Mouse (Mus musculus): Measurements from ENCODE around the gene Snapc2. TPM values are rescaled to one million over a fixed set of nuclear protein-coding genes. Genes with fewer than 3 reads are reported as not detected.

Snapc2 gene
- polyA plus RNA-seq, 1 experiment from 2014 or later, result 46.2 TPM

GRCm38 (mm10) chr8:4213210-4214005 is 39.5 kb upstream of the Snapc2 start:
- Histone ChIP-seq H3K9ac (ENCODE audit: low read length) (peak overlapping the region; percentile 41), H3K27ac (replicated peaks in 1 of 2; ENCODE audit: control insufficient read depth in 1 of 2, insufficient read depth in 1 of 2, low read depth in 2 of 2, low read length in 2 of 2) (no peak overlapping the region), H3K9me3 (ENCODE audit: control insufficient read depth, low read length) (no peaks in the 10 kb centered on the region), H3K4me2 (ENCODE audit: low read length) (peak overlapping the region; percentile 75), H3K27me3 (ENCODE audit: control insufficient read depth, insufficient read depth, low read length) (peaks cover 52% of the 10 kb centered on the region), H3K4me3 (ENCODE audit: control insufficient read depth in 1 of 2, insufficient read depth in 1 of 2, low read depth in 1 of 2, low read length in 2 of 2) (peak overlapping the region; percentile 35 to 45), H3K36me3 (ENCODE audit: control insufficient read depth, insufficient read depth, low read length) (no peaks in the 10 kb centered on the region), H3K4me1 (ENCODE audit: control insufficient read depth in 2 of 2, insufficient read depth in 2 of 2, low read length in 2 of 2) (peaks cover 13 to 21% of the 10 kb centered on the region in 2 experiments)
- 2% methylated on average over 18 of the region's 18 CpGs for WGBS
- ATAC-seq (ENCODE audit: insufficient number of reproducible peaks, insufficient read depth, low FRiP score, low read depth), result no peak; the same call in 1 of the 2 replicates

- peaks cover 53% of the 10 kb centered on the region for H3K27me3 ChIP-seq (ENCODE audit: control insufficient read depth, insufficient read depth, low read length)
- H3K27ac ChIP-seq (replicated peaks in 1 of 2; ENCODE audit: control insufficient read depth in 1 of 2, insufficient read depth in 1 of 2, low read depth in 2 of 2, low read length in 2 of 2), result no peak overlapping the region
- H3K36me3 ChIP-seq (ENCODE audit: control insufficient read depth, insufficient read depth, low read length), result no peaks in the 10 kb centered on the region
- peak; percentile 45; the same call in 1 of the 2 replicates for ATAC-seq (ENCODE audit: insufficient number of reproducible peaks, insufficient read depth, low FRiP score, low read depth)
- H3K9me3 ChIP-seq (ENCODE audit: control insufficient read depth, low read length), result no peaks in the 10 kb centered on the region
- peak overlapping the region; percentile 35 to 45 for H3K4me3 ChIP-seq (ENCODE audit: control insufficient read depth in 1 of 2, insufficient read depth in 1 of 2, low read depth in 1 of 2, low read length in 2 of 2)
- peak overlapping the region; percentile 75 for H3K4me2 ChIP-seq (ENCODE audit: low read length)
- peaks cover 13 to 21% of the 10 kb centered on the region in 2 experiments for H3K4me1 ChIP-seq (ENCODE audit: control insufficient read depth in 2 of 2, insufficient read depth in 2 of 2, low read length in 2 of 2)
- 4% methylated on average over 33 of the region's 33 CpGs for WGBS
- H3K9ac ChIP-seq (ENCODE audit: low read length), result peak overlapping the region; percentile 30; the same call in 1 of the 2 replicates
Observed at GRCm38 (mm10) chr8:4214006-4214980, 38.6 kb upstream of the Snapc2 start.

DNA sequence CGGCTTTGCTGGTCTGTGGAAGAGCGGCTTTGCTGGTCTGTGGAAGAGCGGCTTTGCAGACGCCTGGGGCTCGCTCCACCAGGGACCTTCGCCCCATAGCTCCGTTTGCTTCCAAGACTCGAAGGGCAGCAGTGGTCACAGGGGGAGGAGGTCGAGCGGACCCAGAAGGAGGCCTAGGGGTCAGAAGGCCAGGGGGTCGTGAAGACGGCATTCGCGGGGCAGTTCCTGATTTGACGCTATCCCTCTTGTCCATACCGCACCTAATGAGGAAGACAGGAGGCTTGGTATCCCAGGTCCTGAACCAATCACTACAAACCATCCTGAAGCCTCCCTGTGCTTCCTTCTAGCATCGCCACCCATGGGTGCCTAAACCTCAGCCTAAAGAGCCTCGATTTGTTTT is 36.6 kb upstream of the Snapc2 start:
- Histone ChIP-seq H3K4me3 (ENCODE audit: control insufficient read depth in 1 of 2, insufficient read depth in 1 of 2, low read depth in 1 of 2, low read length in 2 of 2) (peak overlapping the region; percentile 1 to 52; a peak in 2 of 4 replicates), H3K9me3 (ENCODE audit: control insufficient read depth, low read length) (no peaks in the 10 kb centered on the region), H3K9ac (ENCODE audit: low read length) (peak overlapping the region; percentile 62), H3K36me3 (ENCODE audit: control insufficient read depth, insufficient read depth, low read length) (no peaks in the 10 kb centered on the region), H3K27ac (replicated peaks in 1 of 2; ENCODE audit: control insufficient read depth in 1 of 2, insufficient read depth in 1 of 2, low read depth in 2 of 2, low read length in 2 of 2) (no peak overlapping the region), H3K4me2 (ENCODE audit: low read length) (peak overlapping the region; percentile 93), H3K4me1 (ENCODE audit: control insufficient read depth in 2 of 2, insufficient read depth in 2 of 2, low read length in 2 of 2) (peaks cover 13 to 21% of the 10 kb centered on the region in 2 experiments), H3K27me3 (ENCODE audit: control insufficient read depth, insufficient read depth, low read length) (peaks cover 56% of the 10 kb centered on the region)
- no peak for ATAC-seq (ENCODE audit: insufficient number of reproducible peaks, insufficient read depth, low FRiP score, low read depth)
- 10% methylated on average over 18 of the region's 18 CpGs for WGBS

DNA sequence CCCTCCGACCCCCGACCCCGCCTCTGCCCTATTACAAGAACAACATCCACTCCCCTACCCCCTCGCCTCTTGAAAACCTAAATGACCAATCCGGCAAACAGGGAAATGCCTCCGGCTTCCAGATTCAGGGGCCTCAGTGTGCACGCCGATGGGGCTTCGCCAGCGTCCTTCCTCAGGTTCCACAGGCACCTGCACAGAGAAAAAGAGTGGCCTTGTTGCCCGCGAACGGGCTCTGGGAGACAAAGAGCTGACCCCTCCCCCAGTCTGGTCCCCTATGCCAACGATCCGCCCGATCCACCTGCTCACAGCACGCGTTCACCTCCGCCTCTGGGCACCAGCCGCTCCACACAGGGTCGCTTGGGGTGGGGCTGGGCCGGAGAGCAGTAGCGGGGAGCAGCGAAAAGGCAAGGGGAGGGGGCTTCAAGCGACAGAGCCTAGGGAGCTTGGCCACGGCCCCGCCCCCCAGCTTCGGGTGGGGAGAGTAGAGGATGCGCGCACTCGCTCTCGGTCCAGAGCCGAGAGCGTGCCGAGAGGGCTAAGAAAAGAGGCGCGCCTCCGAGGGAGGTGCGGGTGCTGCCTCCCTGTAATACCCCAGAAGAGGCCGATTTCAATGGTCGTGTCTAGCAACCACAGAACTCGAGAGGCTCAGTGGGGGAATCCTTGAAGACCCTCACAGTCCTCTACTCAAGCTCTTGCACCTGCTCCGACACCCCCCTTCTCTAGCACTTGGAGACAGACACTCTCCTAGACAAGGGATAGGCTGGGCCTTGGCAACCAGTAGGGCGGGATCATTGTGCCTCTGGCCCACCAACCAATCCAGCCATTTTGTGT is 35.9 kb upstream of the Snapc2 start, which contains the start of gene Prr36:
Gene Prr36, minus strand, starts transcription at position 669 of the 831 bp plus-strand sequence.
- peaks cover 13 to 21% of the 10 kb centered on the region in 2 experiments for H3K4me1 ChIP-seq (ENCODE audit: control insufficient read depth in 2 of 2, insufficient read depth in 2 of 2, low read length in 2 of 2)
- peak within 1 kb of the TSS; percentile 93 for H3K4me2 ChIP-seq (ENCODE audit: low read length)
- 2% methylated on average over 44 of the region's 44 CpGs for WGBS
- peak within 1 kb of the TSS; percentile 52 to 59 for H3K4me3 ChIP-seq (ENCODE audit: control insufficient read depth in 1 of 2, insufficient read depth in 1 of 2, low read depth in 1 of 2, low read length in 2 of 2)
- no peak within 1 kb of the TSS for H3K27ac ChIP-seq (replicated peaks in 1 of 2; ENCODE audit: control insufficient read depth in 1 of 2, insufficient read depth in 1 of 2, low read depth in 2 of 2, low read length in 2 of 2)
- no peaks in the 10 kb centered on the region for H3K36me3 ChIP-seq (ENCODE audit: control insufficient read depth, insufficient read depth, low read length)
- H3K9me3 ChIP-seq (ENCODE audit: control insufficient read depth, low read length), result no peaks in the 10 kb centered on the region
- ATAC-seq (ENCODE audit: insufficient number of reproducible peaks, insufficient read depth, low FRiP score, low read depth), result 0 out of 2 replicates have a peak, but pooled peaks have one; percentile 14
- H3K27me3 ChIP-seq (ENCODE audit: control insufficient read depth, insufficient read depth, low read length), result peaks cover 56% of the 10 kb centered on the region
- peak within 1 kb of the TSS; percentile 62 for H3K9ac ChIP-seq (ENCODE audit: low read length)

GRCm38 (mm10) chr8:4219617-4220016 is 33.3 kb upstream of the Snapc2 start:
- ATAC-seq (ENCODE audit: insufficient number of reproducible peaks, insufficient read depth, low FRiP score, low read depth), result no peak
- Histone ChIP-seq H3K4me3 (ENCODE audit: control insufficient read depth in 1 of 2, insufficient read depth in 1 of 2, low read depth in 1 of 2, low read length in 2 of 2) (no peak overlapping the region), H3K4me2 (ENCODE audit: low read length) (no peak overlapping the region), H3K36me3 (ENCODE audit: control insufficient read depth, insufficient read depth, low read length) (no peaks in the 10 kb centered on the region), H3K4me1 (ENCODE audit: control insufficient read depth in 2 of 2, insufficient read depth in 2 of 2, low read length in 2 of 2) (peaks cover 0 to 3% of the 10 kb centered on the region in 2 experiments; a peak in 2 of 4 replicates), H3K9ac (ENCODE audit: low read length) (no peak overlapping the region), H3K27ac (replicated peaks in 1 of 2; ENCODE audit: control insufficient read depth in 1 of 2, insufficient read depth in 1 of 2, low read depth in 2 of 2, low read length in 2 of 2) (no peak overlapping the region), H3K9me3 (ENCODE audit: control insufficient read depth, low read length) (no peaks in the 10 kb centered on the region), H3K27me3 (ENCODE audit: control insufficient read depth, insufficient read depth, low read length) (peaks cover 45% of the 10 kb centered on the region)
- 84% methylated on average over 3 of the region's 3 CpGs for WGBS

GRCm38 (mm10) chr8:4222059-4222458 is 30.8 kb upstream of the Snapc2 start:
- Histone ChIP-seq H3K9me3 (ENCODE audit: control insufficient read depth, low read length) (no peaks in the 10 kb centered on the region), H3K27ac (replicated peaks in 1 of 2; ENCODE audit: control insufficient read depth in 1 of 2, insufficient read depth in 1 of 2, low read depth in 2 of 2, low read length in 2 of 2) (no peak overlapping the region), H3K4me2 (ENCODE audit: low read length) (no peak overlapping the region), H3K4me1 (ENCODE audit: control insufficient read depth in 2 of 2, insufficient read depth in 2 of 2, low read length in 2 of 2) (peaks cover 3 to 6% of the 10 kb centered on the region in 2 experiments; a peak in 3 of 4 replicates), H3K4me3 (ENCODE audit: control insufficient read depth in 1 of 2, insufficient read depth in 1 of 2, low read depth in 1 of 2, low read length in 2 of 2) (no peak overlapping the region), H3K9ac (ENCODE audit: low read length) (no peak overlapping the region), H3K27me3 (ENCODE audit: control insufficient read depth, insufficient read depth, low read length) (peaks cover 37% of the 10 kb centered on the region), H3K36me3 (ENCODE audit: control insufficient read depth, insufficient read depth, low read length) (no peaks in the 10 kb centered on the region)
- no peak for ATAC-seq (ENCODE audit: insufficient number of reproducible peaks, insufficient read depth, low FRiP score, low read depth)
